Mouse (Mus musculus): ENCODE data around the gene Nbas.
A peak's percentile ranks its signal among the peaks of the same experiment; 100 is the strongest.

Nbas gene

GRCm38 (mm10) chr12:13532731-13533365 lies 263.9 kb downstream of the Nbas start:
- no peak for DNase-seq (ENCODE audit: low read depth, low spot score)

GRCm38 (mm10) chr12:13539171-13539570 lies 270.2 kb downstream of the Nbas start:
- DNase-seq (ENCODE audit: low read depth, low spot score): no peak

GRCm38 (mm10) chr12:13543806-13544205 lies 274.9 kb downstream of the Nbas start:
- DNase-seq (ENCODE audit: low read depth, low spot score): no peak

- no peak for DNase-seq (ENCODE audit: low read depth, low spot score)
Observed at GRCm38 (mm10) chr12:13563646-13564289, 294.8 kb downstream of the Nbas start.

- DNase-seq (ENCODE audit: low read depth, low spot score): no peak
Observed at GRCm38 (mm10) chr12:13564330-13564729, 295.4 kb downstream of the Nbas start.

GRCm38 (mm10) chr12:13566421-13566820 lies 297.5 kb downstream of the Nbas start:
- no peak for DNase-seq (ENCODE audit: low read depth, low spot score)

- DNase-seq (ENCODE audit: low read depth, low spot score): no peak
Observed at GRCm38 (mm10) chr12:13575158-13575557, 306.2 kb downstream of the Nbas start.

GRCm38 (mm10) chr12:13575605-13576600 lies 307.0 kb downstream of the Nbas start:
- peak; percentile 69 for DNase-seq (ENCODE audit: low read depth, low spot score)

- no peak for DNase-seq (ENCODE audit: low read depth, low spot score)
Observed at GRCm38 (mm10) chr12:13576761-13577160, 307.8 kb downstream of the Nbas start.

GRCm38 (mm10) chr12:13580796-13581195 lies 311.9 kb downstream of the Nbas start:
- DNase-seq (ENCODE audit: low read depth, low spot score): no peak

GRCm38 (mm10) chr12:13583386-13583785 lies 314.5 kb downstream of the Nbas start:
- DNase-seq (ENCODE audit: low read depth, low spot score): no peak

GRCm38 (mm10) chr12:13585527-13586156 lies 316.7 kb downstream of the Nbas start:
- no peak for DNase-seq (ENCODE audit: low read depth, low spot score)

GRCm38 (mm10) chr12:13587675-13588074 lies 318.7 kb downstream of the Nbas start:
- no peak for DNase-seq (ENCODE audit: low read depth, low spot score)

- DNase-seq (ENCODE audit: low read depth, low spot score): no peak
Observed at GRCm38 (mm10) chr12:13589021-13589420, 320.1 kb downstream of the Nbas start.

- DNase-seq (ENCODE audit: low read depth, low spot score): no peak
Observed at GRCm38 (mm10) chr12:13594746-13595469, 326.0 kb downstream of the Nbas start.

GRCm38 (mm10) chr12:13597026-13597425 lies 328.1 kb downstream of the Nbas start:
- no peak for DNase-seq (ENCODE audit: low read depth, low spot score)

GRCm38 (mm10) chr12:13598545-13598944 lies 329.6 kb downstream of the Nbas start:
- DNase-seq (ENCODE audit: low read depth, low spot score): no peak

- no peak for DNase-seq (ENCODE audit: low read depth, low spot score)
Observed at GRCm38 (mm10) chr12:13602414-13602813, 333.5 kb downstream of the Nbas start.

- DNase-seq (ENCODE audit: low read depth, low spot score): no peak
Observed at GRCm38 (mm10) chr12:13607021-13607420, 338.1 kb downstream of the Nbas start.

GRCm38 (mm10) chr12:13609027-13609426 lies 340.1 kb downstream of the Nbas start:
- DNase-seq (ENCODE audit: low read depth, low spot score): no peak

GRCm38 (mm10) chr12:13613041-13613440 lies 344.1 kb downstream of the Nbas start:
- DNase-seq (ENCODE audit: low read depth, low spot score): no peak
